Mouse (Mus musculus): ENCODE measurements around the gene Telo2.

DNA sequence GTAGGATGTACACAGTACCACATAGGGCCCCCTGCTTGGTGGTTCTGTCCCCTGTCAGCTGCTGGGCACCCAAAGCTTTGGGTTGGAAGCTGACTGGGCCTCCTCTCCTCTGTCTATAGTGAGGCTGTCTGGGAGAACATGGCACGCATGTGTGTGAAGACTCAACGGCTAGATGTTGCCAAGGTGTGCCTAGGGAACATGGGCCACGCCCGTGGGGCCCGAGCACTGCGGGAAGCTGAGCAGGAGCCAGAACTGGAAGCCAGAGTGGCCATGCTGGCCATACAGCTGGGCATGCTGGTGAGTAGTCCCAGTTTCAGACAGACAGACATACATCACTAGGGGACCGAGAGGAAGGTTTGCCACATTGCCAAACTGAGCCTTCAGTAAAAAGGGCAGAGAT, 29.0 kb downstream of the Telo2 start:
- TF ChIP-seq CTCF (IDR thresholded peaks at IDR 0.05; ENCODE audit: extremely low read depth, insufficient read length, insufficient replicate concordance, low read depth, low read length) (no peak), POLR2A (IDR thresholded peaks at IDR 0.05; ENCODE audit: low read depth, low read length) (no peak)

All from small intestine, adult 2 months (tissue).